Mouse (Mus musculus) cortical plate, adult 2 months (tissue): ENCODE data around the gene Eno1. TPM values are rescaled to one million over a fixed set of nuclear protein-coding genes. Genes with fewer than 3 reads are reported as not detected.

Source experiments
- H3K27ac ChIP-seq: fragments of 200-500 bp; 2 replicates; pipeline ENCODE4 v1.5.1; 2012; ENCODE audit warnings: low read length, control low read depth, inconsistent platforms; ENCODE audit not compliant: insufficient read depth
- H3K4me1 ChIP-seq: fragments of 200-500 bp; 2 replicates; pipeline ENCODE4 v1.6.1; 2011; ENCODE audit warnings: low read length; ENCODE audit not compliant: control insufficient read depth, insufficient read depth
- H3K4me3 ChIP-seq: fragments of 200-500 bp; 2 replicates; pipeline ENCODE4 v1.5.1; 2011; ENCODE audit warnings: mild to moderate bottlenecking, low read length, control low read depth; ENCODE audit not compliant: insufficient read depth
- CTCF ChIP-seq: fragments of 200-500 bp; IDR thresholded peaks from 2 replicates; pipeline ENCODE4 v1.5.1; 2011; ENCODE audit warnings: mild to moderate bottlenecking, control low read depth, low read length; ENCODE audit not compliant: insufficient read depth; ENCODE audit errors: extremely low read depth
- POLR2A ChIP-seq: fragments of 200-500 bp; IDR thresholded peaks from 2 replicates; pipeline ENCODE4 v1.6.1; 2011; ENCODE audit warnings: mild to moderate bottlenecking, low read length, control low read depth; ENCODE audit not compliant: insufficient read depth; ENCODE audit errors: extremely low read depth
- polyA plus RNA-seq: library from polyadenylated mRNA; depleted of rRNA; stranded (reverse); fragments of >200 nt; gene quantifications from 2 replicates; pipeline ENCODE4 v1.2.3, GENCODE M21; 2012; rRNA removed

Gene Eno1
- 902 and 906 TPM in 2 replicates for polyA plus RNA-seq

DNA sequence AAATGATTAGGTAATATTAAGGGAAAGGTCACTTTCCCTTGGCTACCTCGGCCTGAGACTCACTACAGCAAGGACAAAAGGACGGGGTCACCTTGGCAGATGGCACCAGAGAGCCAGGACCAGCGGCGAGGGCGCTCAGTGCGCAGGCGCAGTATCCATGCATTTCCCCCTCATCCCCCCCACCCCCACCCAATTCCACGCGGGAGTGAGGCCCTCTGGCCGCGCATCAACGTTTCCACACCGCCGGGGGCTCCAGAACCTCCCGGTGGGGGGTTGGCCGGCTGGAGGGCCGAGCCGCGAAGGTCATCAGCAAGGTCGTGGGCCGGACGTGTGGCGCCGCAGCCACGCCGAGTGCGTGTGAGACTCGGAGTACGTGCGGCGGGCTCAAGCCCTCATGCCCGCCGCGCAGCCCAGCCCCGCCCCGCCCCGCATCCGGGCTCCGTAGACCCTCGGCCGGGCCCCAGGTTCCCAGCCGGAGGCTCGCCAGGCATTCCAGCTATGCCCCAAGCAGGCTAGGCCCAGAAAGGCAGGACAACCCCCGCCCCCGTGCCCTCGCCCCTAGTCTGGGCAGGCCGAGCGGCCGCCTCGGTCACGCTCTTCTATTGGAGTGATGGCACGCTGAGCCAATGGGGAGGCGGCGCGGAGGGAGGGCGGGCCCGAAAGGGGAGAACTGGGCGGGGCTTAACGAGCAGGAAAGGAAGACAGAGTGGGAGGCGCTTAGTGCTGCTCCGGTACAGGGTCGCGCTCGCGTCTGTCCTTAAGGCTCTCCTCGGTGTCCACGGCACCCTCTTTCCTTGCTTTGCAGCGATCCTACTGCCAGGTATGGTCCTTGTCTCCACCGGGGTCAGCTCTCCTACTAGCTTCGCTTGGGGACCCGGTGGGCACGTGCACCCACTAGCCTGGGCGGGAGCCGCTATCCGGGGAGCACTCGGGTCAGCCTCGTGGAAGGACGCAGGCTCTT lies at the start of gene Eno1:
TSS of gene Eno1 (plus strand) at position 201 of the 961 bp plus-strand sequence.
- peak within 1 kb of the TSS; percentile 97 for H3K27ac ChIP-seq
- TF ChIP-seq CTCF (no peak), POLR2A (peak; percentile 93)
- H3K4me1 ChIP-seq, result peaks cover 14% of the 10 kb centered on the region
- peak within 1 kb of the TSS; percentile 88 for H3K4me3 ChIP-seq

DNA sequence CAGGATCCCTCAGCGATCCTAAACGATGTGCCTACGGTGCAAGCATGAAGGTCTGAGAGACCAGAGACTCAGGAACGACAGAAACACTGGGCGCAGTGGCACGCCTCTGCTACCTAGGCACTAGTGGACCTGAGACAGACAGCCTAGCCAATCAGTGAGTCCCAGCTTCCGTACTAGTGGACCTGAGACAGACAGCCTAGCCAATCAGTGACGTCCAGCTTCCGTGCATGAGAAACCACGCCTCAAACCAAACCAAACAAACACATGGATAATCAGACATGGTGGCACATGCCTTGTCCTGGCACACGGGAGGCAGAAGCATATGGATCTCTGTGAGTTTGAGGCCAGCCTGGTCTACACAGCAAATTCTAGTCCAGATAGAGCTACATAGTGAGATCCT lies 48.3 kb upstream of the Eno1 start:
- Histone ChIP-seq H3K27ac (no peak overlapping the region), H3K4me3 (no peak overlapping the region)
- TF ChIP-seq CTCF, result no peak
- TF ChIP-seq POLR2A, result no peak

GRCm38 (mm10) chr4:150192199-150192598 lies 44.3 kb upstream of the Eno1 start:
- TF ChIP-seq POLR2A (no peak), CTCF (no peak)
- no peak overlapping the region for H3K27ac ChIP-seq

More for the DNA sequence above, 48.3 kb upstream of the Eno1 start:
- no peaks in the 10 kb centered on the region for H3K4me1 ChIP-seq

DNA sequence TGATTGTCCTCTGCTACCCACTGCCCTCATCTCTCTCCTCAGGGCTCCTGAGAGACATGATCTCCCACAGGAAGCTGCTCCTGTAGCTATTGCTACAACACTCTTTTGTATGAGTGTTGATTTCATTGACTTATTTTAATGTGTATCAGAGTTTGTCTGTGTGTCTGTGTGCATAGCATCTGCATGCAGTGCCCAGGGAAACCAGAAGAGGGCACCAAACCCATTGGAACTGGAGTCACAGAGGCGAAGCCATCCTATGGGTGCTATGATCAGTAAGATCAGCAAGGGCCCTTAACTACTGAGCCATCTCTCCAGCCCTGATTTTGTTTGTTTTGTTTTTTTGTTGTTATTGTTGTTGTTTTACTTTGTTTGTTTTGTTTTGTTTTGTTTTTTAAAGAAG lies 42.6 kb upstream of the Eno1 start:
- H3K27ac ChIP-seq, result no peak overlapping the region
- TF ChIP-seq CTCF (peak; percentile 56), POLR2A (no peak)
- H3K4me3 ChIP-seq, result no peak overlapping the region
- no peaks in the 10 kb centered on the region for H3K4me1 ChIP-seq

More at GRCm38 (mm10) chr4:150192199-150192598, 44.3 kb upstream of the Eno1 start:
- Histone ChIP-seq H3K4me1 (no peaks in the 10 kb centered on the region), H3K4me3 (no peak overlapping the region)

DNA sequence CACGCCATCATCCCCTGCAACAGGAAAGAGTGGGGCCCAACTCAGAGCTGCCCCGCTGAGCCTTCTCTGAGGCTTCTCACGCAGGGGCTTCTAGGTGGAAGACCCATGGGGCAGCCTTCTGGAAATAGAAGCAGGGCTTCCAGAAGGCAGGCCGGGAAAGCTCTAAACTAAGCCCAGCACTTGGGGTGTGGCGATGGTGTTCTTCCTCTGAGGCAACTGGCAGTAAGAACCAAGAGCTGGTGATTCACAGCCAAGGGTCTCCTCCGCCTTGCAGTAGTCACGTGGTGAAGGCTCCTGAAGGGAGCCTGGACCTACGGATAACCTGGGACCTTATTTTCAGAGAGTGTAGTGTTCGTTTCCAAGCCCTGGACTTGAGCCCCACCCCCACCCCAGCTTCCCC lies 38.3 kb upstream of the Eno1 start:
- no peak overlapping the region for H3K4me3 ChIP-seq
- H3K27ac ChIP-seq, result no peak overlapping the region
- TF ChIP-seq POLR2A, result no peak
- H3K4me1 ChIP-seq, result no peaks in the 10 kb centered on the region

- TF ChIP-seq CTCF, result no peak
- TF ChIP-seq POLR2A, result no peak
- no peak within 1 kb of the TSS for H3K27ac ChIP-seq
- H3K4me3 ChIP-seq, result no peak within 1 kb of the TSS
- no peaks in the 10 kb centered on the region for H3K4me1 ChIP-seq
Observed at GRCm38 (mm10) chr4:150201232-150201631, 35.3 kb upstream of the Eno1 start, which contains the start of gene Car6. Gene Car6 (minus strand): TSS chr4:150201332.

- no peak overlapping the region for H3K27ac ChIP-seq
- H3K4me1 ChIP-seq, result no peaks in the 10 kb centered on the region
- H3K4me3 ChIP-seq, result no peak overlapping the region
- TF ChIP-seq CTCF, result no peak
- TF ChIP-seq POLR2A, result no peak
Observed at GRCm38 (mm10) chr4:150202702-150203101, 33.8 kb upstream of the Eno1 start.

GRCm38 (mm10) chr4:150204877-150205276 lies 31.6 kb upstream of the Eno1 start:
- TF ChIP-seq POLR2A (no peak), CTCF (no peak)
- H3K4me1 ChIP-seq, result no peaks in the 10 kb centered on the region
- H3K4me3 ChIP-seq, result no peak overlapping the region
- H3K27ac ChIP-seq, result no peak overlapping the region

- TF ChIP-seq POLR2A (no peak), CTCF (no peak)
- no peak overlapping the region for H3K4me3 ChIP-seq
- H3K4me1 ChIP-seq, result no peaks in the 10 kb centered on the region
- no peak overlapping the region for H3K27ac ChIP-seq
Observed at GRCm38 (mm10) chr4:150209751-150210150, 26.8 kb upstream of the Eno1 start.

DNA sequence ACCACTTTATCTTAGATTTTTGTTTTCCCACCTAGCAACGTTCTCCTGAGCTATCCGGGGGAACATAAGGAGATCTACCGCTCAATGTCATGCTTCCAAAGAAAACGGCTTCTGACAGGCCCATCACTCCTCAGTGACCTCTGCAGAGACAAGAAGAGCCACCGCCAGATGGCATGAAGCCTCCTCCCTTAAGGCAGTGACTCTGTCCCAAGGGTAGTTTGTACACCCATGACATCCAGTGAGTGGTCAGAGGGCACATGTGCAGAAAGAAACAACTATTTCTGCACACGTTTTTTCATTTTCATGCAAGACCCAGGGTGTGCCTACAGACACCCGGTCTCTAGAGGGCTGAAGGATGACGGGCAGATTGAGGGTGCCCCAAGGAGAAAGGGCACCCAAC lies 26.2 kb upstream of the Eno1 start:
- Histone ChIP-seq H3K4me1 (no peaks in the 10 kb centered on the region), H3K27ac (no peak overlapping the region), H3K4me3 (no peak overlapping the region)
- TF ChIP-seq CTCF, result no peak
- no peak for TF ChIP-seq POLR2A

DNA sequence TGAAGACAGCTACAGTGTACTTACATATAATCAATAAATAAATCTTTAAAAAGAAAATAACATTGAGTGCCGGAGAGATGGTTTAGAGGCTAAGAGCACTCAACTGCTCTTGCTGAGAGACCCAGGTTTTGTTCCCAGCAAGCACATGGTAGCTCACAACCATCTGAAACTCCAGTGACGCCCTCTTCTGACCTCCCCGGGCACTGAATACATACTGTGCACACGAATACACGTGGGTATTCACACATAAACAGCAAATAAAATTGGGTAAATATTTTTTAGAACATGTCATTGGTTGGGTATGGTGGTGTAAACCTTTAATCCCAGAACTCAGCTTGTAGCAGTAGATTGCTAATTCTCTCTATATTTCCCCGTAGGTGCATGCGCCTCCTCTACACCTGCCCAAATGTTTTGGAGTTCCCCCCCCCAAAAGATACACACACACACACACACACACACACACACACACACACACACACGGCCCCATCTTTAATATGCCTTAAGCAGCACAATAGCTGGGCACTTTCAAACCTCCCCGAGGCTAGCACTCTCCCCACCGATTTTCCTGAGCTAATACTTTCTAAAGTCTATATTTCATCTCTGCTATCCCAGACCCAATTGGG lies 24.5 kb upstream of the Eno1 start:
- TF ChIP-seq POLR2A, result no peak
- no peak for TF ChIP-seq CTCF
- no peak overlapping the region for H3K27ac ChIP-seq
- H3K4me3 ChIP-seq, result no peak overlapping the region
- no peaks in the 10 kb centered on the region for H3K4me1 ChIP-seq
